Mouse (Mus musculus) C2C12 (cell line): ENCODE measurements around the gene Cpsf4l. TPM values are rescaled to one million over a fixed set of nuclear protein-coding genes. Genes with fewer than 3 reads are reported as not detected.

Experiments
- H3K27me3 ChIP-seq: one replicate; pipeline ENCODE4 v1.6.1; 2011; ENCODE audit not compliant: control insufficient read depth, insufficient read depth, insufficient read length
- H3K36me3 ChIP-seq: one replicate; pipeline ENCODE4 v1.6.1; 2011; ENCODE audit not compliant: control insufficient read depth, insufficient read depth
- H3K4me3 ChIP-seq: one replicate; pipeline ENCODE4 v1.5.1; 2011; ENCODE audit warnings: mild to moderate bottlenecking, control low read depth; ENCODE audit not compliant: poor library complexity, insufficient read depth, severe bottlenecking
- H3K79me2 ChIP-seq: one replicate; pipeline ENCODE4 v1.6.1; 2011; ENCODE audit not compliant: control insufficient read depth, insufficient read depth
- H3K79me3 ChIP-seq: one replicate; pipeline ENCODE4 v1.6.1; 2011; ENCODE audit warnings: low read depth, control low read depth
- H3ac ChIP-seq: one replicate; pipeline ENCODE3; 2011; ENCODE audit warnings: low read depth; ENCODE audit not compliant: control insufficient read depth, insufficient read length
- CEBPB ChIP-seq: IDR thresholded peaks from one replicate; pipeline ENCODE4 v1.6.1; 2011; ENCODE audit warnings: low read depth, mild to moderate bottlenecking, control low read depth, moderate library complexity
- CTCF ChIP-seq: IDR thresholded peaks from one replicate; pipeline ENCODE4 v1.5.1; 2011; ENCODE audit not compliant: control insufficient read depth, insufficient read depth, insufficient read length
- FOSL1 ChIP-seq: IDR thresholded peaks from one replicate; pipeline ENCODE4 v1.8.0; 2011; ENCODE audit warnings: mild to moderate bottlenecking, low read length; ENCODE audit not compliant: poor library complexity, insufficient read depth, severe bottlenecking
- MAX ChIP-seq: IDR thresholded peaks from one replicate; pipeline ENCODE4 v1.6.1; 2011; ENCODE audit warnings: mild to moderate bottlenecking, control low read depth
- MYOD1 ChIP-seq: IDR thresholded peaks from one replicate; pipeline ENCODE4 v1.6.1; 2011; ENCODE audit warnings: low read depth; ENCODE audit not compliant: control insufficient read depth, insufficient read length
- MYOG ChIP-seq: IDR thresholded peaks from one replicate; pipeline ENCODE4 v1.6.1; 2011; ENCODE audit not compliant: control insufficient read depth, insufficient read length; ENCODE audit errors: extremely low read depth
- USF1 ChIP-seq: IDR thresholded peaks from one replicate; pipeline ENCODE4 v1.6.1; 2011; ENCODE audit warnings: low read depth, mild to moderate bottlenecking, control low read depth, moderate library complexity
- polyA plus RNA-seq: library from polyadenylated mRNA; unstranded; fragments of >200 nt; fragmentation: generic; extraction: Trizol; gene quantifications from one replicate; pipeline ENCODE4 v1.2.1, GENCODE M21; 2012; ENCODE audit warnings: missing spikeins

Cpsf4l gene
- polyA plus RNA-seq, 1 experiment, result not detected

DNA sequence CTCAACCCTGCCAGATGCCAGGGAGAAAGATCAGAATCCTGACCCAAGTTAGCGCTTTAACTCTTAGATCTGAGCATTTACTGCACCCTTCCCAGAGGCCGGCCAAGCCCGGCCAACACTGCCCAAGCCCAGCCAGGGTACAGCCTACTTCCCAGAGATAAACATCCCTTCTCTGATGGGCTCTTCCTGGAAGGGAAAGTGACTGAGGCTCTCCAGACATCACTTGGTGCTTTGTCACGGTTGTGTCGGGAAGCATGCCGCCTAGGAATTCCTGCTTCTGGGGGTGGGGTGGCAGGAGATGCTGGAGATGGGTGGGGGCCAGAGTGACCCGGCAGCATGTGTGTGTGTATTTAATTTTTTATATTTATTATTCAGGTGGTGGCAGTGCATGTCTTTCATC, 30.3 kb upstream of the Cpsf4l start:
- peaks cover 14% of the 10 kb centered on the region for H3K79me3 ChIP-seq
- H3K79me2 ChIP-seq, result peaks cover 56% of the 10 kb centered on the region
- no peak for TF ChIP-seq USF1
- TF ChIP-seq FOSL1, result no peak
- no peak for TF ChIP-seq MYOG
- TF ChIP-seq CTCF, result no peak
- H3K36me3 ChIP-seq, result no peaks in the 10 kb centered on the region
- H3K27me3 ChIP-seq, result no peaks in the 10 kb centered on the region
- no peak overlapping the region for H3K4me3 ChIP-seq
- H3ac ChIP-seq, result no peak overlapping the region

GRCm38 (mm10) chr11:113739213-113739612, 29.4 kb upstream of the Cpsf4l start:
- Histone ChIP-seq H3K79me2 (peaks cover 61% of the 10 kb centered on the region), H3K27me3 (no peaks in the 10 kb centered on the region), H3ac (no peak overlapping the region), H3K4me3 (no peak overlapping the region), H3K36me3 (no peaks in the 10 kb centered on the region), H3K79me3 (peaks cover 17% of the 10 kb centered on the region)
- no peak for TF ChIP-seq MYOD1
- no peak for TF ChIP-seq MAX
- TF ChIP-seq MYOG, result no peak
- TF ChIP-seq CEBPB, result no peak
- no peak for TF ChIP-seq FOSL1
- no peak for TF ChIP-seq CTCF
- TF ChIP-seq USF1, result no peak

GRCm38 (mm10) chr11:113737912-113738311, 28.1 kb upstream of the Cpsf4l start:
- H3K79me2 ChIP-seq, result peaks cover 53% of the 10 kb centered on the region
- no peak overlapping the region for H3ac ChIP-seq
- no peak for TF ChIP-seq USF1
- no peak for TF ChIP-seq CEBPB
- TF ChIP-seq CTCF, result no peak
- TF ChIP-seq MAX, result no peak
- no peak for TF ChIP-seq MYOG
- TF ChIP-seq FOSL1, result no peak
- TF ChIP-seq MYOD1, result no peak
- no peaks in the 10 kb centered on the region for H3K36me3 ChIP-seq
- H3K27me3 ChIP-seq, result no peaks in the 10 kb centered on the region
- H3K79me3 ChIP-seq, result peaks cover 15% of the 10 kb centered on the region
- H3K4me3 ChIP-seq, result no peak overlapping the region

- no peak overlapping the region for H3K4me3 ChIP-seq
- TF ChIP-seq MAX (no peak), FOSL1 (no peak), USF1 (no peak), MYOD1 (no peak), CEBPB (no peak), CTCF (no peak), MYOG (no peak)
- H3K79me3 ChIP-seq, result peaks cover 12% of the 10 kb centered on the region
- no peaks in the 10 kb centered on the region for H3K36me3 ChIP-seq
- H3K79me2 ChIP-seq, result peaks cover 49% of the 10 kb centered on the region
- H3K27me3 ChIP-seq, result no peaks in the 10 kb centered on the region
- H3ac ChIP-seq, result no peak overlapping the region
These were observed 27.7 kb upstream of the Cpsf4l start for GRCm38 (mm10) chr11:113737553-113737854.

GRCm38 (mm10) chr11:113736848-113737552, 27.2 kb upstream of the Cpsf4l start:
- Histone ChIP-seq H3ac (no peak overlapping the region), H3K4me3 (no peak overlapping the region), H3K79me2 (peaks cover 49% of the 10 kb centered on the region), H3K79me3 (peaks cover 12% of the 10 kb centered on the region), H3K36me3 (no peaks in the 10 kb centered on the region), H3K27me3 (no peaks in the 10 kb centered on the region)
- no peak for TF ChIP-seq MAX
- TF ChIP-seq MYOG, result no peak
- no peak for TF ChIP-seq CEBPB
- no peak for TF ChIP-seq MYOD1
- TF ChIP-seq FOSL1, result no peak
- no peak for TF ChIP-seq USF1
- no peak for TF ChIP-seq CTCF
